Mouse (Mus musculus): ENCODE results near the gene Afmid. TPM values are rescaled to one million over a fixed set of nuclear protein-coding genes. Genes with fewer than 3 reads are reported as not detected.

Gene Afmid
- polyA plus RNA-seq, 1 experiment from 2014 or later, result 2.4 TPM

GRCm38 (mm10) chr11:117874419-117874818 lies 48.7 kb downstream of the Afmid start:
- DNase-seq (ENCODE audit: low spot score) (peak; percentile 68), ATAC-seq (no peak)
- no peak for TF ChIP-seq EP300 (IDR thresholded peaks at IDR 0.05)
- peak; percentile 65 for TF ChIP-seq CTCF (IDR thresholded peaks at IDR 0.05)
- no peaks in the 10 kb centered on the region for H3K27me3 ChIP-seq (replicated peaks; ENCODE audit: insufficient read depth, low read length)
- no peak overlapping the region for H3K4me2 ChIP-seq (replicated peaks; ENCODE audit: low read depth, low read length)
- H3K4me1 ChIP-seq (ENCODE audit: insufficient read depth, low read depth, low read length), result peaks cover 22% of the 10 kb centered on the region; the same call in 1 of the 2 replicates
- H3K9ac ChIP-seq (replicated peaks; ENCODE audit: low read depth), result no peak overlapping the region
- H3K27ac ChIP-seq (ENCODE audit: low read length), result no peak overlapping the region
- no peak overlapping the region for H3K4me3 ChIP-seq (ENCODE audit: low read depth, low read length)
- WGBS, result 61% methylated on average over 4 of the region's 4 CpGs
- H3K9me3 ChIP-seq (ENCODE audit: low read length), result no peaks in the 10 kb centered on the region
- no peaks in the 10 kb centered on the region for H3K36me3 ChIP-seq (ENCODE audit: insufficient read depth, low read length)

- H3K9ac ChIP-seq (replicated peaks; ENCODE audit: low read depth), result no peak overlapping the region
- 31% methylated on average over 6 of the region's 6 CpGs for WGBS
- no peak overlapping the region for H3K4me2 ChIP-seq (replicated peaks; ENCODE audit: low read depth, low read length)
- H3K4me1 ChIP-seq (ENCODE audit: insufficient read depth, low read depth, low read length), result peaks cover 26% of the 10 kb centered on the region; the same call in 1 of the 2 replicates
- H3K27ac ChIP-seq (ENCODE audit: low read length), result no peak overlapping the region
- H3K27me3 ChIP-seq (replicated peaks; ENCODE audit: insufficient read depth, low read length), result no peaks in the 10 kb centered on the region
- no peaks in the 10 kb centered on the region for H3K9me3 ChIP-seq (ENCODE audit: low read length)
- TF ChIP-seq CTCF (IDR thresholded peaks at IDR 0.05) (no peak), EP300 (IDR thresholded peaks at IDR 0.05) (no peak)
- H3K36me3 ChIP-seq (ENCODE audit: insufficient read depth, low read length), result no peaks in the 10 kb centered on the region
- no peak for ATAC-seq
- no peak for DNase-seq (ENCODE audit: low spot score)
- no peak overlapping the region for H3K4me3 ChIP-seq (ENCODE audit: low read depth, low read length)
Measured at GRCm38 (mm10) chr11:117875681-117876080, 50.0 kb downstream of the Afmid start.

GRCm38 (mm10) chr11:117877917-117878745 lies 52.4 kb downstream of the Afmid start:
- Histone ChIP-seq H3K9ac (replicated peaks; ENCODE audit: low read depth) (no peak overlapping the region), H3K4me1 (ENCODE audit: insufficient read depth, low read depth, low read length) (peaks cover 34% of the 10 kb centered on the region; the same call in 1 of the 2 replicates), H3K4me2 (replicated peaks; ENCODE audit: low read depth, low read length) (peak overlapping the region; percentile 22; the same call in 1 of the 2 replicates), H3K27me3 (replicated peaks; ENCODE audit: insufficient read depth, low read length) (no peaks in the 10 kb centered on the region), H3K36me3 (ENCODE audit: insufficient read depth, low read length) (no peaks in the 10 kb centered on the region), H3K4me3 (ENCODE audit: low read depth, low read length) (no peak overlapping the region), H3K9me3 (ENCODE audit: low read length) (no peaks in the 10 kb centered on the region), H3K27ac (ENCODE audit: low read length) (peak overlapping the region; percentile 43; the same call in 1 of the 2 replicates)
- WGBS, result 10% methylated on average over 13 of the region's 13 CpGs
- no peak for TF ChIP-seq CTCF (IDR thresholded peaks at IDR 0.05)
- peak; percentile 64 for TF ChIP-seq EP300 (IDR thresholded peaks at IDR 0.05)
- peak; percentile 72 for DNase-seq (ENCODE audit: low spot score)
- peak; percentile 27 for ATAC-seq

- Histone ChIP-seq H3K4me3 (ENCODE audit: low read depth, low read length) (no peak overlapping the region), H3K9me3 (ENCODE audit: low read length) (no peaks in the 10 kb centered on the region), H3K4me1 (ENCODE audit: insufficient read depth, low read depth, low read length) (peaks cover 33% of the 10 kb centered on the region; the same call in 1 of the 2 replicates), H3K27me3 (replicated peaks; ENCODE audit: insufficient read depth, low read length) (no peaks in the 10 kb centered on the region), H3K9ac (replicated peaks; ENCODE audit: low read depth) (no peak overlapping the region), H3K27ac (ENCODE audit: low read length) (peak overlapping the region; percentile 43; the same call in 1 of the 2 replicates), H3K4me2 (replicated peaks; ENCODE audit: low read depth, low read length) (no peak overlapping the region), H3K36me3 (ENCODE audit: insufficient read depth, low read length) (no peaks in the 10 kb centered on the region)
- WGBS, result 32% methylated on average over 8 of the region's 8 CpGs
- ATAC-seq (no peak), DNase-seq (ENCODE audit: low spot score) (no peak)
- no peak for TF ChIP-seq EP300 (IDR thresholded peaks at IDR 0.05)
- TF ChIP-seq CTCF (IDR thresholded peaks at IDR 0.05), result no peak
Measured at GRCm38 (mm10) chr11:117878892-117879291, 53.2 kb downstream of the Afmid start.

GRCm38 (mm10) chr11:117879676-117880075 lies 54.0 kb downstream of the Afmid start:
- Histone ChIP-seq H3K4me1 (ENCODE audit: insufficient read depth, low read depth, low read length) (peaks cover 33% of the 10 kb centered on the region; the same call in 1 of the 2 replicates), H3K4me3 (ENCODE audit: low read depth, low read length) (no peak overlapping the region), H3K4me2 (replicated peaks; ENCODE audit: low read depth, low read length) (no peak overlapping the region), H3K27me3 (replicated peaks; ENCODE audit: insufficient read depth, low read length) (no peaks in the 10 kb centered on the region), H3K9ac (replicated peaks; ENCODE audit: low read depth) (no peak overlapping the region), H3K36me3 (ENCODE audit: insufficient read depth, low read length) (no peaks in the 10 kb centered on the region), H3K27ac (ENCODE audit: low read length) (no peak overlapping the region), H3K9me3 (ENCODE audit: low read length) (no peaks in the 10 kb centered on the region)
- TF ChIP-seq CTCF (IDR thresholded peaks at IDR 0.05) (no peak), EP300 (IDR thresholded peaks at IDR 0.05) (no peak)
- no peak for ATAC-seq
- DNase-seq (ENCODE audit: low spot score), result peak; percentile 69
- WGBS, result 73% methylated on average over 6 of the region's 6 CpGs

GRCm38 (mm10) chr11:117880336-117880976 lies 54.7 kb downstream of the Afmid start:
- Histone ChIP-seq H3K27me3 (replicated peaks; ENCODE audit: insufficient read depth, low read length) (no peaks in the 10 kb centered on the region), H3K9me3 (ENCODE audit: low read length) (no peaks in the 10 kb centered on the region), H3K27ac (ENCODE audit: low read length) (0 out of 2 replicates have a peak overlapping the region, but pooled peaks have one; percentile 78), H3K36me3 (ENCODE audit: insufficient read depth, low read length) (no peaks in the 10 kb centered on the region), H3K4me3 (ENCODE audit: low read depth, low read length) (no peak overlapping the region), H3K9ac (replicated peaks; ENCODE audit: low read depth) (no peak overlapping the region), H3K4me1 (ENCODE audit: insufficient read depth, low read depth, low read length) (peaks cover 33% of the 10 kb centered on the region; the same call in 1 of the 2 replicates), H3K4me2 (replicated peaks; ENCODE audit: low read depth, low read length) (no peak overlapping the region)
- 87% methylated on average over 9 of the region's 9 CpGs for WGBS
- TF ChIP-seq CTCF (IDR thresholded peaks at IDR 0.05) (no peak), EP300 (IDR thresholded peaks at IDR 0.05) (no peak)
- DNase-seq (ENCODE audit: low spot score), result no peak
- ATAC-seq, result no peak

Measured in lung, postnatal 0 days (tissue).